Mouse (Mus musculus) MEL (cell line): ENCODE measurements around the gene Arhgdib.

Experiments used
- GATA1 ChIP-seq: IDR thresholded peaks from 2 replicates; pipeline ENCODE4 v1.6.1; 2011; ENCODE audit warnings: low read depth, low read length, improper control_type of control experiment
- MXI1 ChIP-seq: IDR thresholded peaks from 2 replicates; pipeline ENCODE4 v1.6.1; 2011; ENCODE audit warnings: mild to moderate bottlenecking, low read depth, low read length, improper control_type of control experiment
- POLR2A ChIP-seq, 2 experiments: IDR thresholded peaks; 2 replicates each; pipeline ENCODE4 v1.6.1; 2011 to 2012; ENCODE audit warnings: low read length in 2 of 2, mild to moderate bottlenecking in 2 of 2, control low read depth in 1 of 2, improper control_type of control experiment in 1 of 2, low read depth in 1 of 2, moderate library complexity in 1 of 2; ENCODE audit not compliant: control insufficient read depth in 1 of 2, insufficient read depth in 1 of 2, poor library complexity in 1 of 2
- SMC3 ChIP-seq: IDR thresholded peaks from 2 replicates; pipeline ENCODE4 v1.6.1; 2011; ENCODE audit warnings: low read depth, low read length, improper control_type of control experiment

- TF ChIP-seq MXI1 (no peak), GATA1 (no peak), SMC3 (no peak), POLR2A (IDR thresholded peaks at IDR 0.05; ENCODE audit: control insufficient read depth in 1 of 2, insufficient read depth in 1 of 2, low read depth in 1 of 2, low read length in 2 of 2, poor library complexity in 1 of 2) (no peak)
These were observed 25.8 kb downstream of the Arhgdib start for GRCm38 (mm10) chr6:136915721-136916395.
